Mouse (Mus musculus) hindbrain, embryonic 12.5 days (tissue): ENCODE results near the gene Slk. TPM values are rescaled to one million over a fixed set of nuclear protein-coding genes. Genes with fewer than 3 reads are reported as not detected.
"Not testable (repeated sequence)": the region's sequence is repeated elsewhere in the genome, so short reads cannot be mapped to it uniquely, and the experiment has no call there.

ENCODE experiments used
- ATAC-seq: fragments of 200-750 bp; cut with Nextera tagmentation; 2 replicates; pipeline ENCODE4 v1.8.0; 2017; ENCODE audit warnings: moderate TSS enrichment; ENCODE audit not compliant: low FRiP score
- H3K27ac ChIP-seq: fragments of 300-500 bp; sonication (generic); 2 replicates; pipeline ENCODE4 v1.5.1; 2016; ENCODE audit warnings: mild to moderate bottlenecking
- H3K27me3 ChIP-seq: fragments of 300-500 bp; sonication (generic); 2 replicates; pipeline ENCODE4 v1.6.1; 2016; ENCODE audit warnings: mild to moderate bottlenecking
- H3K36me3 ChIP-seq: fragments of 300-500 bp; sonication (generic); 2 replicates; pipeline ENCODE4 v1.6.1; 2016; ENCODE audit warnings: mild to moderate bottlenecking
- H3K4me1 ChIP-seq: fragments of 300-500 bp; sonication (generic); 2 replicates; pipeline ENCODE4 v1.6.1; 2016
- H3K4me2 ChIP-seq: fragments of 300-500 bp; sonication (generic); replicated peaks from 2 replicates; pipeline ENCODE4 v1.6.1; 2016; ENCODE audit warnings: mild to moderate bottlenecking
- H3K4me3 ChIP-seq: fragments of 300-500 bp; sonication (generic); 2 replicates; pipeline ENCODE4 v1.5.1; 2016; ENCODE audit warnings: mild to moderate bottlenecking
- H3K9ac ChIP-seq: fragments of 300-500 bp; sonication (generic); 2 replicates; pipeline ENCODE4 v1.6.1; 2016; ENCODE audit warnings: mild to moderate bottlenecking, moderate library complexity
- H3K9me3 ChIP-seq: fragments of 300-500 bp; sonication (generic); replicated peaks from 2 replicates; pipeline ENCODE4 v1.6.1; 2016; ENCODE audit warnings: mild to moderate bottlenecking
- WGBS: fragments of 180-500 bp; shearing (Covaris S2); methylation state at CpG from one replicate; pipeline ENCODE4 v1.1.7; 2016; 5-methylcytosine and 5-hydroxymethylcytosine counted together
- polyA plus RNA-seq: library from polyadenylated mRNA; unstranded; fragments of >200 nt; fragmentation: Nextera tagmentation; extraction: Ambion mirVana; gene quantifications from 2 replicates; pipeline ENCODE4 v1.2.1, GENCODE M21; 2016

Slk gene
- polyA plus RNA-seq, 1 experiment from 2014 or later, result 10.7 TPM

- H3K36me3 ChIP-seq, result no peaks in the 10 kb centered on the region
- 83% methylated on average over 9 of the region's 9 CpGs for WGBS
- no peak overlapping the region for H3K4me3 ChIP-seq
- no peak overlapping the region for H3K4me2 ChIP-seq
- H3K27ac ChIP-seq, result no peak overlapping the region
- no peak overlapping the region for H3K9ac ChIP-seq
- H3K4me1 ChIP-seq, result no peaks in the 10 kb centered on the region
- H3K27me3 ChIP-seq, result no peaks in the 10 kb centered on the region
- H3K9me3 ChIP-seq, result 0 out of 2 replicates have a peak, but pooled peaks cover 4% of the 10 kb centered on the region
- ATAC-seq, result no peak
Observed at GRCm38 (mm10) chr19:47549174-47549573, 30.3 kb upstream of the Slk start.

GRCm38 (mm10) chr19:47549584-47549983, 29.9 kb upstream of the Slk start:
- no peak overlapping the region for H3K4me3 ChIP-seq
- H3K9ac ChIP-seq, result no peak overlapping the region
- no peaks in the 10 kb centered on the region for H3K4me1 ChIP-seq
- no peak for ATAC-seq
- H3K36me3 ChIP-seq, result no peaks in the 10 kb centered on the region
- 0 out of 2 replicates have a peak, but pooled peaks cover 4% of the 10 kb centered on the region for H3K9me3 ChIP-seq
- H3K27me3 ChIP-seq, result no peaks in the 10 kb centered on the region
- WGBS, result 79% methylated on average over 4 of the region's 4 CpGs
- no peak overlapping the region for H3K4me2 ChIP-seq
- H3K27ac ChIP-seq, result no peak overlapping the region

GRCm38 (mm10) chr19:47559145-47559544, 20.3 kb upstream of the Slk start:
- H3K4me1 ChIP-seq, result no peaks in the 10 kb centered on the region
- no peak overlapping the region for H3K27ac ChIP-seq
- no peaks in the 10 kb centered on the region for H3K27me3 ChIP-seq
- WGBS, result 79% methylated on average over 5 of the region's 5 CpGs
- H3K9ac ChIP-seq, result no peak overlapping the region
- no peaks in the 10 kb centered on the region for H3K36me3 ChIP-seq
- no peak for ATAC-seq
- no peak overlapping the region for H3K4me3 ChIP-seq
- H3K4me2 ChIP-seq, result no peak overlapping the region
- H3K9me3 ChIP-seq, result no peaks in the 10 kb centered on the region

GRCm38 (mm10) chr19:47559751-47560512, 19.5 kb upstream of the Slk start:
- Histone ChIP-seq H3K27me3 (no peaks in the 10 kb centered on the region), H3K27ac (no peak overlapping the region), H3K4me2 (no peak overlapping the region), H3K4me3 (no peak overlapping the region), H3K9ac (no peak overlapping the region), H3K36me3 (no peaks in the 10 kb centered on the region), H3K9me3 (no peaks in the 10 kb centered on the region), H3K4me1 (no peaks in the 10 kb centered on the region)
- WGBS, result 73% methylated on average over 14 of the region's 14 CpGs
- no peak for ATAC-seq

GRCm38 (mm10) chr19:47560544-47561161, 18.8 kb upstream of the Slk start:
- H3K4me3 ChIP-seq, result no peak overlapping the region
- H3K9me3 ChIP-seq, result no peaks in the 10 kb centered on the region
- H3K4me2 ChIP-seq, result no peak overlapping the region
- H3K27me3 ChIP-seq, result no peaks in the 10 kb centered on the region
- H3K9ac ChIP-seq, result no peak overlapping the region
- no peak for ATAC-seq
- no peaks in the 10 kb centered on the region for H3K4me1 ChIP-seq
- H3K27ac ChIP-seq, result no peak overlapping the region
- WGBS, result 90% methylated on average over 12 of the region's 12 CpGs
- no peaks in the 10 kb centered on the region for H3K36me3 ChIP-seq

- Histone ChIP-seq H3K9me3 (no peaks in the 10 kb centered on the region), H3K36me3 (no peaks in the 10 kb centered on the region), H3K27ac (no peak overlapping the region), H3K4me2 (no peak overlapping the region), H3K4me3 (no peak overlapping the region), H3K4me1 (no peaks in the 10 kb centered on the region), H3K27me3 (no peaks in the 10 kb centered on the region), H3K9ac (no peak overlapping the region)
- ATAC-seq, result no peak
- WGBS, result 78% methylated on average over 5 of the region's 5 CpGs
Observed at GRCm38 (mm10) chr19:47561996-47562441, 17.5 kb upstream of the Slk start.

- no peaks in the 10 kb centered on the region for H3K27me3 ChIP-seq
- no peaks in the 10 kb centered on the region for H3K36me3 ChIP-seq
- H3K9me3 ChIP-seq, result no peaks in the 10 kb centered on the region
- no peaks in the 10 kb centered on the region for H3K4me1 ChIP-seq
- ATAC-seq, result no peak
- H3K4me3 ChIP-seq, result no peak overlapping the region
- H3K4me2 ChIP-seq, result no peak overlapping the region
- WGBS, result 84% methylated on average over 13 of the region's 13 CpGs
- no peak overlapping the region for H3K9ac ChIP-seq
- H3K27ac ChIP-seq, result no peak overlapping the region
Observed at GRCm38 (mm10) chr19:47563715-47564114, 15.8 kb upstream of the Slk start.

GRCm38 (mm10) chr19:47565031-47565654, 14.3 kb upstream of the Slk start:
- H3K9ac ChIP-seq, result no peak overlapping the region

GRCm38 (mm10) chr19:47565994-47566393, 13.5 kb upstream of the Slk start:
- ATAC-seq, result no peak
- H3K27me3 ChIP-seq, result no peaks in the 10 kb centered on the region
- WGBS, result 85% methylated on average over 8 of the region's 8 CpGs

More at GRCm38 (mm10) chr19:47565031-47565654, 14.3 kb upstream of the Slk start:
- 56% methylated on average over 17 of the region's 17 CpGs for WGBS
- H3K36me3 ChIP-seq, result no peaks in the 10 kb centered on the region
- H3K4me2 ChIP-seq, result no peak overlapping the region
- H3K9me3 ChIP-seq, result no peaks in the 10 kb centered on the region
- no peak overlapping the region for H3K27ac ChIP-seq
- no peak for ATAC-seq
- no peaks in the 10 kb centered on the region for H3K4me1 ChIP-seq
- no peaks in the 10 kb centered on the region for H3K27me3 ChIP-seq
- H3K4me3 ChIP-seq, result no peak overlapping the region

GRCm38 (mm10) chr19:47570042-47570441, 9.4 kb upstream of the Slk start:
- no peaks in the 10 kb centered on the region for H3K9me3 ChIP-seq
- H3K27me3 ChIP-seq, result no peaks in the 10 kb centered on the region
- no peak overlapping the region for H3K9ac ChIP-seq
- 95% methylated on average over 5 of the region's 5 CpGs for WGBS
- no peaks in the 10 kb centered on the region for H3K4me1 ChIP-seq
- H3K4me2 ChIP-seq, result no peak overlapping the region
- no peaks in the 10 kb centered on the region for H3K36me3 ChIP-seq
- H3K4me3 ChIP-seq, result no peak overlapping the region
- no peak overlapping the region for H3K27ac ChIP-seq
- ATAC-seq, result no peak

More at GRCm38 (mm10) chr19:47565994-47566393, 13.5 kb upstream of the Slk start:
- Histone ChIP-seq H3K4me1 (no peaks in the 10 kb centered on the region), H3K4me3 (no peak overlapping the region), H3K36me3 (no peaks in the 10 kb centered on the region), H3K9me3 (no peaks in the 10 kb centered on the region), H3K4me2 (no peak overlapping the region), H3K27ac (no peak overlapping the region), H3K9ac (no peak overlapping the region)

- WGBS, result 72% methylated on average over 4 of the region's 4 CpGs
Observed at GRCm38 (mm10) chr19:47571981-47572380, 7.5 kb upstream of the Slk start.

GRCm38 (mm10) chr19:47573718-47574117, 5.8 kb upstream of the Slk start:
- Histone ChIP-seq H3K27ac (no peak overlapping the region), H3K4me2 (no peak overlapping the region), H3K36me3 (no peaks in the 10 kb centered on the region), H3K9ac (no peak overlapping the region), H3K9me3 (no peaks in the 10 kb centered on the region), H3K4me1 (no peaks in the 10 kb centered on the region; the same call in 1 of the 2 replicates), H3K27me3 (no peaks in the 10 kb centered on the region), H3K4me3 (no peak overlapping the region)
- ATAC-seq, result no peak
- 87% methylated on average over 3 of the region's 3 CpGs for WGBS

More at GRCm38 (mm10) chr19:47571981-47572380, 7.5 kb upstream of the Slk start:
- H3K4me1 ChIP-seq, H3K27ac ChIP-seq, H3K36me3 ChIP-seq, H3K9ac ChIP-seq, H3K27me3 ChIP-seq, ATAC-seq, H3K4me3 ChIP-seq, H3K9me3 ChIP-seq, H3K4me2 ChIP-seq: not testable (repeated sequence)
